Mouse (Mus musculus) forebrain, embryonic 10.5 days (tissue): ENCODE measurements at regions not wholly inside any gene's neighbourhood (a gene's known extent, or its start where the extent isn't known, plus 50 kb on each side); places are given as distances from the start of the nearest gene placed in this dataset.

Source experiments
- DNase-seq: peaks from one replicate; pipeline ENCODE4 v3.0.0-alpha.2; 2017; ENCODE audit warnings: low spot score; ENCODE audit errors: extremely low spot score
- H3K27ac ChIP-seq: fragments of 300-500 bp; sonication (generic); 2 replicates; pipeline ENCODE4 v1.5.1; 2016; ENCODE audit warnings: mild to moderate bottlenecking
- H3K27me3 ChIP-seq: fragments of 300-500 bp; sonication (generic); 2 replicates; pipeline ENCODE4 v1.6.1; 2016; ENCODE audit warnings: mild to moderate bottlenecking; ENCODE audit not compliant: poor library complexity, severe bottlenecking
- H3K36me3 ChIP-seq: fragments of 300-500 bp; sonication (generic); replicated peaks from 2 replicates; pipeline ENCODE4 v1.6.1; 2016; ENCODE audit warnings: mild to moderate bottlenecking, moderate library complexity
- H3K4me1 ChIP-seq: fragments of 300-500 bp; sonication (generic); 2 replicates; pipeline ENCODE4 v1.6.1; 2016
- H3K4me3 ChIP-seq: fragments of 300-500 bp; sonication (generic); 2 replicates; pipeline ENCODE4 v1.5.1; 2016; ENCODE audit warnings: mild to moderate bottlenecking, moderate library complexity
- H3K9me3 ChIP-seq: fragments of 300-500 bp; sonication (generic); 2 replicates; pipeline ENCODE4 v1.6.1; 2016; ENCODE audit warnings: mild to moderate bottlenecking, moderate library complexity
- whole genome bisulfite sequencing: fragments of 180-500 bp; shearing (Covaris S2); methylation state at CpG from one replicate; pipeline ENCODE4 v1.1.7; 2016; 5-methylcytosine and 5-hydroxymethylcytosine counted together

DNA sequence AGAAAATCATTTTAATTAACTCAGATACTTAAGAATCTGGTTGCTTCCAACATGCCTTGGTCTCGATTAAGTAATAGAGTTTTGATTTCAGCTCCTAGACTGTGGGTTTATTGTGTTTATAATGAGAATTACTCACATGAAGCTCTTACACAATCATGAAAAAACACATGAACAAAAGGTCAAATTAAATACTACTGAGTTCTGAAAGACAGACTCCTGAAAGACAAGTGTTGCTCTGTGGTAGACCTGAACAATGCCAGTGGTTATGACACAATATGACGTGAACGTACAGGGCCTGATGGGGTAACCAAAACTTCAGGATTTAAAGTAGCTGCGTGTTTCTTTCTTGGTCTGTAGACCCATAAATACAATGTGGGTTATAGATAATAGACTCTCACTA, 394.8 kb downstream of the Adgrl2 start:
- Histone ChIP-seq H3K4me1 (no peaks in the 10 kb centered on the region), H3K36me3 (no peaks in the 10 kb centered on the region), H3K27me3 (no peaks in the 10 kb centered on the region), H3K4me3 (no peak overlapping the region), H3K9me3 (no peaks in the 10 kb centered on the region), H3K27ac (no peak overlapping the region)
- DNase-seq = no peak
- WGBS = 91% methylated on average over 4 of the region's 4 CpGs

DNA sequence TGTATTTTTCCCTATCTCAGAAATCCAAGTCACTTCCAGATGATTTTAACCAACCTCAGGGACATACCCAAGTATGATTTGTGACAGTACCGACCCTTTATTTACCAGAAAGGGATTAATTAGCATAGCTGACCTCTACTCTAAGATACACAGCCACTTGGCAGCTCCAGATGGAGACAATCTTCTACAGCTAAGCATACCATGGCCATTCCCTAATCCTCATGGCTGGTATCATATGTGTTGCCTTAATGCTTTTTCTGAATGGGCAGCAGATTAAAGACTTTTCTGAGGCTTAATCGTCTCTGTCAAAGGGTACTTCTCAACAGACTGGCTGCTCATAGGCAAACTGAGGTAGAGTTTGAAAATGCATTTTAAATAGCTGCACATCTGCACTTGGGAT, 400.8 kb downstream of the Adgrl2 start:
- Histone ChIP-seq H3K36me3 (no peaks in the 10 kb centered on the region), H3K4me1 (peaks cover 4% of the 10 kb centered on the region; the same call in 1 of the 2 replicates), H3K9me3 (no peaks in the 10 kb centered on the region), H3K4me3 (no peak overlapping the region), H3K27ac (no peak overlapping the region), H3K27me3 (no peaks in the 10 kb centered on the region)
- no peak for DNase-seq
- 56% methylated on average over 2 of the region's 2 CpGs for WGBS

DNA sequence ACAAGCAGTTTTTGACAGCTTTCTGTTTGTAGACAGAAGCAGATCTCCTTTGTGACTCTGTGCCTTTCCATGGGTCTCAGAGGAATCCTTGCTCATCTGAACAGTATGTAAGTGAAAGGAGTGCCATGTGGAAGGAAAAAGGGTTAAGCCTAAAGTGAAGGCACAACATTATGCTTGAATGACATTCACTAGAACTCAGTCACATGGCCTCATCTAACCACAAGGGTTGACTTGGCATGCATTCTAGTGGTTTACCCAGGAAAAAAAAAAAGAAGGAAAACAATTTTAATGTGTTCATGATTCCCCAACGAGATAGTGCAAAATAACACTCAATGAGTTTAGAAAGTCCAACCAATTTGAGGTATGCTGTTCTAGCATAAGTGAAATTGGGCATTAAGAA, 414.6 kb downstream of the Adgrl2 start:
- Histone ChIP-seq H3K4me3 (no peak overlapping the region), H3K27me3 (no peaks in the 10 kb centered on the region), H3K9me3 (no peaks in the 10 kb centered on the region), H3K36me3 (no peaks in the 10 kb centered on the region), H3K27ac (no peak overlapping the region), H3K4me1 (no peaks in the 10 kb centered on the region)
- WGBS = 82% methylated on average over 1 of the region's 1 CpGs
- no peak for DNase-seq

DNA sequence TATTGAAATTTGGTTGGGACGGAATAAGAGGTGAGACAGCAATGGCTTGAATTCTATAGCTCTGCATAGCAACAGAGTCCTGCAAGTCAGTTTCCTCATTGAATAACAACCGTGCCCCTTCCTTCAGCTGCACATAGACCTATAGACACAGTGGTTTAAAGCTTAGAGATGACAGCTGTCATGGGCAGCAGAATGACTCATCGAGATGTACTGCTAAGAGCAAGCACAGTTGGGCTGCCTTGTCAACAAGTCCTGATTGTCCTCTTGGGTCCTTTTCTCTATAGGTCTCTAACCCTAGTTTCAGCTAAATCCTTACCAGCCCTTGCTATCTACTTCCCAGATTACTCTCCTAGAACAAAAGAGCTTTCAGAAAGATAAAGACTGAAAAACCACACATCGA, 417.9 kb downstream of the Adgrl2 start:
- Histone ChIP-seq H3K4me1 (no peaks in the 10 kb centered on the region), H3K27ac (no peak overlapping the region), H3K27me3 (no peaks in the 10 kb centered on the region), H3K9me3 (no peaks in the 10 kb centered on the region), H3K4me3 (no peak overlapping the region), H3K36me3 (no peaks in the 10 kb centered on the region)
- WGBS = 89% methylated on average over 4 of the region's 4 CpGs
- DNase-seq = no peak

DNA sequence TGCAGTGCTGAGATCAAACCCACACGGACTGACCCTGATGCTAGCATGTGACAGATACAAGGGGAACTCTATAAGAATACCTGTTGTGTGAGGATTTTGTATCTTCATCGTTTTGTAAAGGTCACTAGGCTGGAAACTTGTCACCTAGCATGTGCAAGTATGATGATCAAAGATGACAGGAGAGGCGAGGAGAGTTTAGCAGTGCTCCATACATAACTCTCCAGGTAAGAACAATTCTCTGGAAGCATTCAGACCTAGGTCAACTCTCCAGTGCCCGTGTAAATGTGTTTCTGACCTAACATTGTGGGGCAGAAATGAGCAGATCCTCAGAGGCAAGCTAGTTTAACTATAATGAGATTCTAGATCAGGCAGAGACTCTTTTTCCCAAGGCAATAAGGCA, 425.6 kb downstream of the Adgrl2 start:
- Histone ChIP-seq H3K27ac (no peak overlapping the region), H3K27me3 (no peaks in the 10 kb centered on the region), H3K4me1 (no peaks in the 10 kb centered on the region), H3K4me3 (no peak overlapping the region), H3K9me3 (no peaks in the 10 kb centered on the region), H3K36me3 (no peaks in the 10 kb centered on the region)
- WGBS = 84% methylated on average over 4 of the region's 4 CpGs
- DNase-seq = no peak

DNA sequence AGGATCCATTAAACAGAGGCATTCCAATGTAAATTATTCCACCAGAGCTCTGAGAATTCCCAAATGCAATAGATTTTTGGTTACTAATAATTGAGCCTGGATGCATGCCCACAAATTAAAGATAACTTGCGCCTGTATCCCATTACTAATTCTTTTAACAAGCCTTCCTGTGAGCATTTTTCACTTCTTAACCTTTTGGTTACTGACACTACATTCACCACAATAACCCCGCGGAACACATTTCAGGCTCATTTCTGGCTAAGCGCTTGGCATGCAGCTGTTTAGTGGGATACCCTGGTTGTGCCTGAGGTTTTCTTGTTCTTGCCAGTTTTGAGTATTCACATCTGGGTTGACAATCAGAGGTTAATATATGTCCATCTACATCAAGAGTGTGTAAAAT, 429.1 kb downstream of the Adgrl2 start:
- no peak for DNase-seq
- no peak overlapping the region for H3K27ac ChIP-seq
- no peaks in the 10 kb centered on the region for H3K27me3 ChIP-seq
- WGBS = 95% methylated on average over 4 of the region's 4 CpGs
- no peaks in the 10 kb centered on the region for H3K9me3 ChIP-seq
- no peaks in the 10 kb centered on the region for H3K4me1 ChIP-seq
- H3K4me3 ChIP-seq = no peak overlapping the region
- H3K36me3 ChIP-seq = no peaks in the 10 kb centered on the region

DNA sequence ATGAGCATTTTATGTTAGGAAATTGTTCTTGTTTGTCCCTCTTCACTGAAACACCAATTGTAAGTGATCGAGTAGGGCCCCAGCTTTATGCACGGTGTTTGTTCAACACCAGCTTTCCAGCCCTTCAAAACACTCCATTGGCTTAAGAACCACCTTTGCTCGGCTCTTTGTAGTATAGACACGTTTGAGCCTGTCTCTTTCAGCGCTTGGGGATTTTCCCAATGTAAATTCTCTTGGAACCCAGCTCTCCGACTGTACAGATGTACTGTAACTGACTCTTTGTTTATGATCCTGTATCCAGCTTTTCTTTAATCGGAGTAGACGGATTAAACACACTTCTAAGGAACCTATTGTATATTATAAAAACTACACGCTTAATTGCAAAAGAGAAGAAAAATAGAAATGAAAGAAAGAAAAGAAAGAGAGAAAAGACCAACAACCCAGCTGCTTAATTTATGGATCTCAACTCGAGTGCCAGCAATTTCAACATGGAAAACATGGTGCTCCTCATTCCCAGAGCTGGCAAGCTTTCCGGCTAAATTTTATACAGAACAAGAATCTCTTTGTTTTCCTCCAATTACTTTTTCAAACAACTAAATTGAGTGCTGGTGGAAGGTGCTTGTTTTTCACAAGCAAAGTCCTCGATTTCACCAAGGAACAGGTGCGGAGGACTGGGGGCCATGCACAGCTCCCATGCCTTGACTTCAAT, 430.4 kb downstream of the Adgrl2 start:
- Histone ChIP-seq H3K36me3 (no peaks in the 10 kb centered on the region), H3K4me3 (no peak overlapping the region), H3K9me3 (no peaks in the 10 kb centered on the region), H3K27me3 (no peaks in the 10 kb centered on the region), H3K4me1 (no peaks in the 10 kb centered on the region), H3K27ac (no peak overlapping the region)
- 90% methylated on average over 13 of the region's 13 CpGs for WGBS
- DNase-seq = no peak

DNA sequence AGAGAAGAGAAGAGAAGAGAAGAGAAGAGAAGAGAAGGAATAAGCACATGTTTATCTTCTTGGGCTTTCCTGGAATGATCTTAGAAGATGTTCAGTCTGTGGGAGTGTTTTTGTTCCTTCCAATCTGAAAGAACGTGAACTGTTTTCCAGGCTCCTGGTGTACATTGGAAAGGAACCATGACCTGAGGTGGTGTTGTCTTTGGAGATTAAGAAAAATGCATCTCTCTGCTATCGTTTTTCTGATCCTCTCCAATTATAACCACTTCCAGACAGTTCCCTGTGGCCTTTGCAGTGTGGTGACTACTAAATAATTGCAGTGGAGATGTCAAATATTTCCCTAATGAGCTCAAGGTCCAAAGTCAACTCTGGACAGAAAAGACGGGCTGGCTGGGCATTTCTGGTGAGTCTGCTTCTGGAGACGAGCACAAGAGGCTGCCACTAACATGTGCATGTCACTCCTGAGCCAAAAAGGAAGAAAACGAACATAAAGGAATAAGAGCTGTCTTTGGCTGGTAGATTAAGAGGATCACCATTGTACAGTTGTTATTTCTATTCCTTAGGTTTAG, 431.7 kb downstream of the Adgrl2 start:
- no peaks in the 10 kb centered on the region for H3K27me3 ChIP-seq
- 75% methylated on average over 5 of the region's 5 CpGs for WGBS
- no peak overlapping the region for H3K27ac ChIP-seq
- DNase-seq = no peak
- no peak overlapping the region for H3K4me3 ChIP-seq
- H3K4me1 ChIP-seq = peaks cover 5% of the 10 kb centered on the region
- no peaks in the 10 kb centered on the region for H3K36me3 ChIP-seq
- no peaks in the 10 kb centered on the region for H3K9me3 ChIP-seq

DNA sequence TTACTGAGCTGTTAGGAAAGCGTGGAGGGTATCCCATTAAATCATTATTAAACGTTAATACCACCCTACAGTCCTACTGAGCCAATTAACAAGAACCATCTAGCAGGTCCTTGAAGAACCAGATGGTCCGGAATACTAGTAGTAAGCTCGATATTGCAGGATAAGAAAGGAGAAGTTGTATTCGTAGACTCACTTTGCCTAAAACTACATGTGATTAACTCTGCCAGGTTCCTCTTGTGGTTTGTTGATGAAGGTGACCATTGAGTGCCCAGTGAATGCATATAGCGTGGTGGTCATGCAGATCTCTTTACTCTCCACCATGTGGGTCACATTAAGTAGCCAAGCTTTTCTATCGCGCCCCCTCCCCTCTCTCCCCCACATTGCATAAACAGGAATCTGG, 435.0 kb downstream of the Adgrl2 start:
- Histone ChIP-seq H3K9me3 (no peaks in the 10 kb centered on the region), H3K4me1 (peaks cover 10% of the 10 kb centered on the region), H3K4me3 (no peak overlapping the region), H3K27me3 (no peaks in the 10 kb centered on the region), H3K36me3 (no peaks in the 10 kb centered on the region), H3K27ac (no peak overlapping the region)
- 82% methylated on average over 8 of the region's 8 CpGs for WGBS
- no peak for DNase-seq

DNA sequence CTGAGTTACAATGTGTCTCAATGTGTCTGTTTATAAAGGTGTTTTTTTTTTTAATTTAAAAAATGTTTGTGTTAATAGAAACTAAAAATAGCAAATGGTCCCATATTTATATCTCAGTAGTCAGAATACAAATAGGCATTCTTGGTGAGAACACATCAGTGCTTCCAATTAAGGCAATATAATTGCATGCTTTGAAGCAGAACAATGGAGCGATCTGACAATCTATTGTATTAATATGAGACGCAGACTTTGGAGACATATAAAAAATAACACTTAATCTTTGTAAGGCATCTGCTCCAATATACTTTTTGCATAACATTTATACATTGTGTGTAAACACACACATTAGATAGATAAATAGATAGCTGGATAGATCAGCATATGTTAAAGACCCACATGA, 439.6 kb downstream of the Adgrl2 start:
- Histone ChIP-seq H3K9me3 (0 out of 2 replicates have a peak, but pooled peaks cover 4% of the 10 kb centered on the region), H3K36me3 (no peaks in the 10 kb centered on the region), H3K27ac (no peak overlapping the region), H3K27me3 (no peaks in the 10 kb centered on the region), H3K4me3 (no peak overlapping the region), H3K4me1 (peaks cover 10% of the 10 kb centered on the region)
- no peak for DNase-seq
- WGBS = 97% methylated on average over 2 of the region's 2 CpGs

DNA sequence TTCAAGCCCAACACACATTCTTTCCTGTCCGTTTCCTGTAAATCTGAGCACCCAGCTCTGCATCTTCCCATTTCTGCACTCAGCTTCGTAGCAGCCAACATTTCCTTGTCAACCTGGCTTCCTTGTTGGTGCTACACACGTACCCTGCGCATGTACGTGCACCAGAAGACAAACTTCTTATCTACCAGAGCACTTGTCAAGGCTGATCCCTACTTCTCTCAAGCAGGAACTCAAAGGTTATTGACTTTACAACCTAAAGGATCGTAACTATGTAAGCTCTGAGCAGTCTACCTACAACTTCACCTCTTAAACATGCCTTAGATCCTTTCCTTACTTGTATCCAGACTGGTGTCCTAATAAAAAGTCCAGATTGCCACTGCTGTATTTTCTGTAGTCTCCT, 445.4 kb downstream of the Adgrl2 start:
- 95% methylated on average over 6 of the region's 6 CpGs for WGBS
- Histone ChIP-seq H3K27me3 (no peaks in the 10 kb centered on the region), H3K9me3 (0 out of 2 replicates have a peak, but pooled peaks cover 4% of the 10 kb centered on the region), H3K27ac (no peak overlapping the region), H3K36me3 (no peaks in the 10 kb centered on the region), H3K4me3 (no peak overlapping the region), H3K4me1 (no peaks in the 10 kb centered on the region)
- no peak for DNase-seq

DNA sequence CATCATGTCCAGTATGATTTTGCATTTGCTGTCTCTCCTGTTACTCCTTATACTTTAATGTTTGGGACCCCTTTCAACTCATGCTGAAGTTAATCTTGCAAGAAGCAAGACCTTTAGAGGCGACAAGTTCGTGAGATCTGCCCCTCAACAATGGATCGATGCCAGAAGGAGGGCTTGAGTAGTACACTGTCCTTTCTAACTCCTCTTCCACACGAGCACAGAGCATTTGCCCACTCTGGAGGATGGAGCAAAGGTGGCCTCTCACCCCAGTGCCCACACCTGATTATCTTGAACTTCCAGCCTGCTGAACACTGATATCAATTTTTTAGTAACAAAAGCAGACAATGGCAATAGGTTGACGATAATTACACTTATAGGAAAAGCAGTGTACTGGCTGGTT, 448.1 kb downstream of the Adgrl2 start:
- DNase-seq = no peak
- H3K9me3 ChIP-seq = no peaks in the 10 kb centered on the region
- H3K36me3 ChIP-seq = no peaks in the 10 kb centered on the region
- 93% methylated on average over 5 of the region's 5 CpGs for WGBS
- H3K4me1 ChIP-seq = peaks cover 19% of the 10 kb centered on the region
- no peak overlapping the region for H3K27ac ChIP-seq
- no peak overlapping the region for H3K4me3 ChIP-seq
- H3K27me3 ChIP-seq = no peaks in the 10 kb centered on the region

DNA sequence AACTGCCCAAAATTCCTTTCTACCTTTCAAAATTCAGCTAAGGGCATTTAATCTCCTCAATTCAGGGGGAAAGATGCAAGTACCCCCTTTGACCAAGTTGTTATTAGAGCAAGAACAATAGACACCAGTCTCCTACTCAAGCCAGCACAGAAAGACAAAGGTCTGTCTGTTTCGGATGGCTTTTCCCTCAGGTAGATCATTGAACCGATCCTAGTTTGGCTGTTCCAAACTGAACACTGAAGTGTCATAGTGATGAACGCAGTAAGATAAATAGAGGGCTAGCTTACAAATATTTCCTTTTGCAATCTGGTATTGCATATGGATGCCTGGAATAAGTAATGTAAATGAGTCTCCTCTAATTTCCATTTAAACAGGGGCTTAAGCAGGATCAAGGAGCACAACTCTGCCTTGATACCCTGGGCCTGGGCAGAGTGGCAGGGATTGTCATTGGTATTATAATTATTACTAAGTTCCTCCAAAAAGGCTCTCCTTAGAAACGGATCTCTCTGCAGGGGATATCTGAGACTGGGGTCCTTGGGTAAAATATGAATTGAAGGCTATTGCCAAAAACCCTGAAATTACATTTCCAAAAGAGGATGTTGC, 452.6 kb downstream of the Adgrl2 start:
- no peaks in the 10 kb centered on the region for H3K36me3 ChIP-seq
- H3K4me1 ChIP-seq = peaks cover 19% of the 10 kb centered on the region
- no peak overlapping the region for H3K4me3 ChIP-seq
- DNase-seq = no peak
- H3K9me3 ChIP-seq = no peaks in the 10 kb centered on the region
- no peaks in the 10 kb centered on the region for H3K27me3 ChIP-seq
- WGBS = 30% methylated on average over 4 of the region's 4 CpGs
- H3K27ac ChIP-seq = no peak overlapping the region
